Mouse (Mus musculus): ENCODE data around the gene Rassf6.
A peak's percentile ranks its signal among the peaks of the same experiment; 100 is the strongest.
"Not testable (repeated sequence)": the region's sequence is repeated elsewhere in the genome, so short reads cannot be mapped to it uniquely, and the experiment has no call there.

Gene Rassf6

GRCm38 (mm10) chr5:90624708-90625425, 15.6 kb downstream of the Rassf6 start:
- no peak for DNase-seq (ENCODE audit: low read depth, low spot score)

DNA sequence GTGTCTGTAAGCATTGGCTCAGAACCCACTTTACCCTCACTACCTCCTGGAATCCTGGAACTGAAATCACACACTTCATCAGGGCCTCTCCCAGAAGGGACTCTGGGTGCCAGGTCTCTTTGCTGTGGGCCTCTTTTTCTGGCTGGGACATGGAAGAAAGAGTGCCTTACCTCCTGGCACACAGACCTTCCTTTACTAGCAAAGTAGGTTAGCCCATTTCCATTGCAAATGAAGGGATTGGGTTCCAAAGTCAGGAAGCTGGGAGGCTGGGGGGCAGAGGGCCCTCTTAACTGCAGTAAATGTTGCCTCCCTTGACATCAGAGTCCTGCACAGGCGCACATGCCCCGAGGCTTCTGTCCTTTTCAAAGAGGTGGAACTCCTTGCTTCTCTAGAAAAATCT, 17.2 kb downstream of the Rassf6 start:
- DNase-seq (ENCODE audit: low read depth, low spot score), result no peak

DNA sequence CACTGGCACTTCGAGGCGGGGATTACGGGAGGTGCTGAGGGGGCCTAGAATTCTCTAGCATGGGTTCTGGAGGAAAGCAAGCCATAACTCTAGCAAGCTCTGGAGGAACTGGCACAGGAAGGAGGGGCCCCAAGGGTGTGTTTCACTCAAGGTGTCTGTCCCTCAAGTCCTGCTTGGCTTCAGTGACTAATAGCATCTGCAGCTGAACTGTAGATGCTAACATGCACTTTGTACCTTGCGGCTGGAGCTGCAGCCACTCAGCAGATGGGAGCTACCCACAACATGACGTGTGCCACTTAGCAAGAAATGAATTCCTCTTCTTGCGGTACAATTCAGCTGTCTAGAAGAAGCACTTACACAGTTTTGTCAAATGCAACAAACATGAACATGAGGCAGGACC, 18.7 kb downstream of the Rassf6 start:
- DNase-seq (ENCODE audit: low read depth, low spot score), result no peak

- DNase-seq (ENCODE audit: low read depth, low spot score), result no peak
These were observed 19.1 kb downstream of the Rassf6 start for GRCm38 (mm10) chr5:90621316-90621715.

GRCm38 (mm10) chr5:90617859-90618258, 22.6 kb downstream of the Rassf6 start:
- DNase-seq (ENCODE audit: low read depth, low spot score), result no peak

DNA sequence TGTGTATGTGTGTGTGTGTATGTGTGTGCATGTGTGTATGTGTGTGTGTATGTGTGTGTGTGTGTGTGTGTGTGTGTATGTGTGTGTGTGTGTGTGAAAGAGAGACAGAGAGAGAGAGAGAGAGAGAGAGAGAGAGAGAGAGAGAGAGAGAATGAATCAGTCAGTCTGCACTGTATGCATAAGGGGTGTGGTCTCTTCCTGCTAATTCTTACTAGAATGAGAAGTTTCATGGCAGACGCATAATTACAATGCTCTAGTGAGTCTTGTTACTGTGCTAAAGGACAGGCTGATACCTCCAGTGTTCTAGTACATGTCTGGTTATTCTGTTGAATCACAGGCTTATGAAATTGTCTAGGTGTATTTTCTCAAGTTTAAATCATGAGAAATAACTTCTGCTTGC, 27.7 kb downstream of the Rassf6 start:
- not testable (repeated sequence) for DNase-seq (ENCODE audit: low read depth, low spot score)

- DNase-seq (ENCODE audit: low read depth, low spot score), result no peak
These were observed 28.4 kb downstream of the Rassf6 start for GRCm38 (mm10) chr5:90611996-90612611.

- no peak for DNase-seq (ENCODE audit: low read depth, low spot score)
These were observed 29.1 kb downstream of the Rassf6 start for GRCm38 (mm10) chr5:90611388-90611787.

GRCm38 (mm10) chr5:90608906-90609305, 31.6 kb downstream of the Rassf6 start:
- no peak for DNase-seq (ENCODE audit: low read depth, low spot score)

- no peak for DNase-seq (ENCODE audit: low read depth, low spot score)
These were observed 37.0 kb downstream of the Rassf6 start for GRCm38 (mm10) chr5:90603407-90603923.

GRCm38 (mm10) chr5:90601469-90601868, 39.0 kb downstream of the Rassf6 start:
- DNase-seq (ENCODE audit: low read depth, low spot score), result peak; percentile 58

- no peak for DNase-seq (ENCODE audit: low read depth, low spot score)
These were observed 44.3 kb downstream of the Rassf6 start for GRCm38 (mm10) chr5:90596155-90596554.

DNA sequence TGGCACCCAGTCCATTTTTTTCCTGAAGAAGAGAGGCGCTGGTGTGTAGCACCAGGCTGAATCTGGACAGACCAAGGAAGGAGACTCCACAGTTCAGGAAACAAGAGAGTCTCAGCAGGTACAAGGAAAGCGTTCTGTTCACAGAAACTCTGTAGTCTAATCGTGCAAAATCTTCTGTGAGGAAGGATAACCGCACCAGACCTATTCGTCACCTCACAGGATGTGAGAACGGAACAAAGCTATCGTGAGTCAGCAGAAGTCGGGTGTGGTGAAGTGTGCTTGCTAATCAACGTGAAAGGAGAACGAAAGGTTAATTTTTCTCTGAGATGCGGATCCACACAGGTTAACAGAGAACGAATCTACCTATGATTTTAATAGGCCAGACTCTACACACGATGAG, 45.5 kb downstream of the Rassf6 start:
- peak; percentile 63 for DNase-seq (ENCODE audit: low read depth, low spot score)

DNA sequence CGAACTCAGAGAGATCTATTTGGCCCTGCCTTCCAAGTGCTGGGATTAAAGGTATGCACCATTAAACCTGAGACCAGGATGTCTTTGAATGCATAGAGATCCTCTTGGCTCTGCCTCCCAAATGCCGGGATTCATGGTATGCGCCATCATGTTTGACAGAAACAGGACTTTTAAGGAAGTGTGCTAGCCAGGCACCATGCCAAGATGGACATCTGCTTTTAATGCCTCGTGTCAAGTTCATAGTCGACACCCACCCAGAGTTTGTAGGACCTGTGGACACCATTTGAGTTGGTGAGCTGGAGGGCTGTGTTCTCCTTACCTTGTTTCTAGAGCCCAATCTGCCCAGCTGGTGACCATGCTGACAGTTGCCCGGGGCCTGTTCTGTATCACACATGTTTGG, 48.5 kb downstream of the Rassf6 start:
- DNase-seq (ENCODE audit: low read depth, low spot score), result no peak

DNA sequence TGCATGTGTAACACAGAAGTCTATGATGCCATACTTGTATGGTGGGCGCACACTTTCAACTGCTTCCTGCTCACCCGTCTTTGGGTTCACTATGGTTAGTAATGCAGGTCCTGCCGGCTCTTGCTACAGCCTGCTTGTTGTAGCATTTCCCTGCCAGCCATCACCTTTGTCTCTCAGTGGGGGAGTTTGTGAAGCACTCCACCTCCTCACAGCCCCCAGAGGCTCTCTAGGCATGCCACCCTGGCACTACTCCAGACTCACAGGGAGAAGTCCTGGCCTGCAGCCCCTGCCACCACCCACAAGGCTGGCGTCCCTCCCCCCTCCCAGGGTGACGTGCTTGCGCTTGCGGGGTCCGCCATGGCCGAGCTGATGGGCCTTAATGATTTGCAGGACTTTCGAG, 49.8 kb downstream of the Rassf6 start:
- DNase-seq (ENCODE audit: low read depth, low spot score), result no peak

GRCm38 (mm10) chr5:90588708-90589595, 51.5 kb downstream of the Rassf6 start:
- peak; percentile 77 for DNase-seq (ENCODE audit: low read depth, low spot score)

- no peak for DNase-seq (ENCODE audit: low read depth, low spot score)
These were observed 52.4 kb downstream of the Rassf6 start for GRCm38 (mm10) chr5:90588104-90588503.

- no peak for DNase-seq (ENCODE audit: low read depth, low spot score)
These were observed 53.9 kb downstream of the Rassf6 start for GRCm38 (mm10) chr5:90586511-90586910.

- DNase-seq (ENCODE audit: low read depth, low spot score), result no peak
These were observed 55.7 kb downstream of the Rassf6 start for GRCm38 (mm10) chr5:90584799-90585198.

DNA sequence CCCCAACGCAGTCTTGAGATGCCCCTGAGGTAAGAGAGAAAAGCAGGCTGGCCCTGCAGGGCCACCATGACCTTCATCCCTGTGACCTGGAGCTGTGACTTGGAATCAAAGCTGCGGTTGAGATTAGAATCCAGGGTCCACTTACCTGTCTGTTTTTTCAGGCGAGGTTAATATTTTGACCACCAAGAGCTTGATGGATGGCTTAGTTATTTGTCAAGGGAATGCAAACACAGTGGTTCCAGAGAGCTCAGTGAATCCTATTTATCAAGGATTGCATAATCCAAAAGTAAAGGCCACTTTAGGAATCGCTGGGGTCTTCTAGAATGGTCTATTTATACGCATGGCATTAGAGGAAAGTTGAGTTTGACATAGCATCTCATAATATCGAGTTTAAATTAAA, 58.3 kb downstream of the Rassf6 start:
- no peak for DNase-seq (ENCODE audit: low read depth, low spot score)

DNA sequence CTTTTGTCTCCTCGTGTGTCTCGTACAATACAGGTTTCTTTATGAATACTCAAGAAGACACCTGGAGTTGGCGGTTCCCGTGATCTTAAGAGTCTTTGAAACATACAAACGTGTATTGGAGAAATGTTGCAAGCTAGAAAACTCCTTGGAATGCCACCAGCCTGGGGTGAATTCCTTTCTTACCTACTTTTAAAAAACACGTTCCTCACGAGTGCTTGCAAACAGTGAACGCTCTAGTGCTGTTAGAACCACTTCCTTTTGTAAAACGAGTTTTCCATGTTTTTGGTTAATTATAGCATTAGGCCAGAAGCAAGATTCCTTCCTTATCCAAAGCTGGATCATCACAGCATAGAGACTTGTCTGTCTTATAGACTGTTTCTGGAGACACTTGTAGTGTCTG, 60.9 kb downstream of the Rassf6 start:
- no peak for DNase-seq (ENCODE audit: low read depth, low spot score)

- DNase-seq (ENCODE audit: low read depth, low spot score), result no peak
These were observed 62.7 kb downstream of the Rassf6 start for GRCm38 (mm10) chr5:90577751-90578150.

Data from CD4-positive, CD25-positive, alpha-beta regulatory T cell, adult 2 months (primary cell).